Mouse (Mus musculus): ENCODE results near the gene Efcab5. TPM values are rescaled to one million over a fixed set of nuclear protein-coding genes. Genes with fewer than 3 reads are reported as not detected.
"Not testable (repeated sequence)": the region's sequence is repeated elsewhere in the genome, so short reads cannot be mapped to it uniquely, and the experiment has no call there.

The Efcab5 gene
- polyA plus RNA-seq, 1 experiment: 4.1 TPM

- peak; percentile 20 to 65 for DNase-seq (ENCODE audit: extremely low spot score in 1 of 2, low spot score in 1 of 2)
These were observed 7.9 kb downstream of the Efcab5 start for GRCm38 (mm10) chr11:77180886-77181285.

GRCm38 (mm10) chr11:77179771-77180170 lies 9.0 kb downstream of the Efcab5 start:
- DNase-seq (ENCODE audit: extremely low spot score in 1 of 2, low spot score in 1 of 2): peak in 1 of 2 experiments; percentile 6

GRCm38 (mm10) chr11:77174531-77174930 lies 14.2 kb downstream of the Efcab5 start:
- peak; percentile 29 to 48 for DNase-seq (ENCODE audit: extremely low spot score in 1 of 2, low spot score in 1 of 2)

GRCm38 (mm10) chr11:77173731-77174130 lies 15.0 kb downstream of the Efcab5 start:
- DNase-seq (ENCODE audit: extremely low spot score in 1 of 2, low spot score in 1 of 2): peak in 1 of 2 experiments; percentile 13

GRCm38 (mm10) chr11:77160744-77161143 lies 28.0 kb downstream of the Efcab5 start:
- no peak for DNase-seq (ENCODE audit: extremely low spot score in 1 of 2, low spot score in 1 of 2)

- no peak for DNase-seq (ENCODE audit: extremely low spot score in 1 of 2, low spot score in 1 of 2)
These were observed 28.4 kb downstream of the Efcab5 start for GRCm38 (mm10) chr11:77160341-77160740.

GRCm38 (mm10) chr11:77154214-77154613 lies 34.6 kb downstream of the Efcab5 start:
- DNase-seq (ENCODE audit: extremely low spot score in 1 of 2, low spot score in 1 of 2): no peak

GRCm38 (mm10) chr11:77150806-77151205 lies 38.0 kb downstream of the Efcab5 start:
- DNase-seq (ENCODE audit: extremely low spot score in 1 of 2, low spot score in 1 of 2): no peak

GRCm38 (mm10) chr11:77149783-77150630 lies 38.8 kb downstream of the Efcab5 start:
- DNase-seq (ENCODE audit: extremely low spot score in 1 of 2, low spot score in 1 of 2): not testable (repeated sequence)

GRCm38 (mm10) chr11:77148774-77149173 lies 40.0 kb downstream of the Efcab5 start:
- no peak for DNase-seq (ENCODE audit: extremely low spot score in 1 of 2, low spot score in 1 of 2)

GRCm38 (mm10) chr11:77147753-77148152 lies 41.0 kb downstream of the Efcab5 start:
- DNase-seq (ENCODE audit: extremely low spot score in 1 of 2, low spot score in 1 of 2): no peak

- DNase-seq (ENCODE audit: extremely low spot score in 1 of 2, low spot score in 1 of 2): no peak
These were observed 43.3 kb downstream of the Efcab5 start for GRCm38 (mm10) chr11:77145423-77145822.

GRCm38 (mm10) chr11:77141938-77142337 lies 46.8 kb downstream of the Efcab5 start:
- DNase-seq (ENCODE audit: extremely low spot score in 1 of 2, low spot score in 1 of 2): no peak

GRCm38 (mm10) chr11:77139976-77140375 lies 48.8 kb downstream of the Efcab5 start:
- no peak for DNase-seq (ENCODE audit: extremely low spot score in 1 of 2, low spot score in 1 of 2)

GRCm38 (mm10) chr11:77133450-77133849 lies 55.3 kb downstream of the Efcab5 start:
- no peak for DNase-seq (ENCODE audit: extremely low spot score in 1 of 2, low spot score in 1 of 2)

GRCm38 (mm10) chr11:77132580-77132979 lies 56.2 kb downstream of the Efcab5 start:
- no peak for DNase-seq (ENCODE audit: extremely low spot score in 1 of 2, low spot score in 1 of 2)

- DNase-seq (ENCODE audit: extremely low spot score in 1 of 2, low spot score in 1 of 2): no peak
These were observed 60.2 kb downstream of the Efcab5 start for GRCm38 (mm10) chr11:77128562-77128961.

- DNase-seq (ENCODE audit: extremely low spot score in 1 of 2, low spot score in 1 of 2): no peak
These were observed 77.6 kb downstream of the Efcab5 start for GRCm38 (mm10) chr11:77111141-77111540.

GRCm38 (mm10) chr11:77108442-77108841 lies 80.3 kb downstream of the Efcab5 start:
- no peak for DNase-seq (ENCODE audit: extremely low spot score in 1 of 2, low spot score in 1 of 2)

- DNase-seq (ENCODE audit: extremely low spot score in 1 of 2, low spot score in 1 of 2): not testable (repeated sequence)
These were observed 80.9 kb downstream of the Efcab5 start for GRCm38 (mm10) chr11:77107872-77108271.

GRCm38 (mm10) chr11:77106961-77107360 lies 81.8 kb downstream of the Efcab5 start:
- no peak for DNase-seq (ENCODE audit: extremely low spot score in 1 of 2, low spot score in 1 of 2)
